ENCODE assay signal across 25 mouse cellular contexts in the genomic region with DNA sequence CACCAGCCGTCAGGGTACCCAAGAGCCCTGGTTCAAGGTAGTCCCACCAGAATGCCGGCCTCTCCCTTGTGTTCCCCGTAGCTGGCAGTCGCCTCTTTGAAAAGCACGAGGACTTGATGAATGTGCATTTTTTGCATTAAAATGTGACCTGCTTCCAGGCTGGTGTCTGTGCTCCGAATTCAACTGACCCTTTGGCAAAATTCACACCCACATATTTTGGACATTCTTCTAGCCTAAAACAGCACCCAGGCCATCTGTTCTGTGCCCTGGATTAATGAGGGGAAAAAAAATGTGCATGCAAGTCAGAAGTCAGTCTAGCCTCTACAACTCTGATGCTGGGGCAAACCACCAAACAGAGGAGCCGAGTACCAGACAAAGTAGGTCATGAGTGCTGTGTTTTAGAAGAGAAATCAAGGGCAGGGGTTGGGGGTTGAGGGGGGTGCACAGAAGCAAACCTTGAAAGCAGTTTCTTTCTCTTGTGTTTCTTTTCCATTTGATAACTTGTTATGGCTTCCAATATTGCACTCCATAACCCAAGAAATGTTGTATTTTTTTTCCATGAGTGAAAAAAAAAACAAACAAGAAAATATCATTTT. TPM values are rescaled to one million over a fixed set of nuclear protein-coding genes. Genes with fewer than 3 reads are reported as not detected.
DNase-seq lines count a peak whose midpoint lies in the region; ATAC-seq and TF ChIP-seq lines count a peak whose summit lies in the region.
"Had no signal": no experiment of that assay in that cellular context is flagged by ENCODE, and none has a peak within 500 bp of the region (broad histone marks: within the 10 kb centered on the region; RNA-seq: fewer than 3 reads in every experiment).

No protein-coding gene starts in this region.

- no peaks in the 10 kb centered on the region for H3K36me3 ChIP-seq in kidney, adult 2 months (ENCODE audit: control insufficient read depth, insufficient read depth, low read length)
- no peaks in the 10 kb centered on the region for H3K36me3 ChIP-seq in kidney, embryonic 14.5 days (ENCODE audit: control insufficient read depth, insufficient read depth, low read length)
- H3K36me3 ChIP-seq in heart, adult 2 months (ENCODE audit: control insufficient read depth, insufficient read depth, low read length): no peaks in the 10 kb centered on the region
- H3K36me3 ChIP-seq: hindbrain, embryonic 15.5 days; lung, embryonic 15.5 days; midbrain, embryonic 10.5 days; neural tube, embryonic 12.5 days had no signal

- ATAC-seq in kidney, embryonic 14.5 days (ENCODE audit: low FRiP score, low TSS enrichment): no peak
- ATAC-seq in frontal cortex, adult (ENCODE audit: low TSS enrichment): no peak
- ATAC-seq: forebrain, embryonic 14.5 days; intestine, postnatal 0 days had no signal

- intact Hi-C loops in heart, adult 2 months (cut with DNase I): no loop called here

- no peaks in the 10 kb centered on the region; the same call in 1 of the 2 replicates for H3K4me1 ChIP-seq in kidney, adult 2 months (ENCODE audit: control insufficient read depth, insufficient read depth, low read length)
- H3K4me1 ChIP-seq in kidney, embryonic 14.5 days (ENCODE audit: control insufficient read depth, insufficient read depth, low read length): no peaks in the 10 kb centered on the region
- H3K4me1 ChIP-seq in heart, adult 2 months (ENCODE audit: control insufficient read depth, insufficient read depth, low read length): no peaks in the 10 kb centered on the region
- H3K4me1 ChIP-seq: hindbrain, embryonic 15.5 days; neural tube, embryonic 12.5 days had no signal

- WGBS in kidney, adult 2 months: 42% methylated on average over 7 of the region's 7 CpGs
- 44% methylated on average over 7 of the region's 7 CpGs for WGBS in kidney, embryonic 14.5 days
- WGBS in heart, adult 2 months: 75% methylated on average over 7 of the region's 7 CpGs

- H3K4me2 ChIP-seq in kidney, embryonic 14.5 days (replicated peaks; ENCODE audit: low read depth, low read length): no peak overlapping the region
- H3K4me2 ChIP-seq: heart, embryonic 11.5 days; hindbrain, embryonic 15.5 days; lung, embryonic 15.5 days; neural tube, embryonic 12.5 days had no signal

- peak; percentile 33 for DNase-seq in kidney, adult 2 months
- peak; percentile 86 for DNase-seq in Muller cell, postnatal 12 days (ENCODE audit: inconsistent ontology term)
- peak; percentile 85 for DNase-seq in cerebellum, adult 11-12 months
- DNase-seq in cerebellum, postnatal 25 days: peak; percentile 68 to 74
- no peak for DNase-seq in lung, postnatal 10 days
- DNase-seq in heart, adult 2 months: no peak
- DNase-seq: adrenal gland, adult 8-10 months; B cell, adult 2 months; gastrocnemius, postnatal 36 days; heart, postnatal 14 days; kidney, postnatal 10 days had no signal

- H3K9me3 ChIP-seq in kidney, embryonic 14.5 days (ENCODE audit: control insufficient read depth, low read length): no peaks in the 10 kb centered on the region
- H3K9me3 ChIP-seq: hindbrain, embryonic 15.5 days; lung, embryonic 15.5 days; midbrain, embryonic 10.5 days; neural tube, embryonic 12.5 days had no signal

- H3K27ac ChIP-seq in kidney, adult 2 months (ENCODE audit: insufficient read depth, low read depth, low read length): no peak overlapping the region
- no peak overlapping the region for H3K27ac ChIP-seq in kidney, embryonic 14.5 days (ENCODE audit: low read depth, low read length)
- H3K27ac ChIP-seq in heart, adult 2 months: no peak overlapping the region
- H3K27ac ChIP-seq: hindbrain, embryonic 15.5 days; layer of hippocampus, adult 2 months; liver, embryonic 14.5 days; lung, embryonic 15.5 days; macrophage; midbrain, embryonic 10.5 days; neural tube, embryonic 12.5 days had no signal

- no peak for TF ChIP-seq CTCF in kidney, adult 2 months (conservative IDR thresholded peaks at IDR 0.05; ENCODE audit: insufficient read depth, insufficient read length, low read depth, low read length)
- TF ChIP-seq CTCF in heart, adult 2 months (IDR thresholded peaks at IDR 0.05): no peak

- no peaks in the 10 kb centered on the region for H3K27me3 ChIP-seq in kidney, adult 2 months (replicated peaks; ENCODE audit: control insufficient read depth, insufficient read depth, low read length)
- H3K27me3 ChIP-seq in kidney, embryonic 14.5 days (ENCODE audit: control insufficient read depth, insufficient read depth, low read length): no peaks in the 10 kb centered on the region
- no peaks in the 10 kb centered on the region for H3K27me3 ChIP-seq in heart, adult 2 months (ENCODE audit: control insufficient read depth, insufficient read depth, low read length)
- H3K27me3 ChIP-seq: lung, embryonic 15.5 days; neural tube, embryonic 12.5 days had no signal

- no peak overlapping the region for H3K9ac ChIP-seq in kidney, embryonic 14.5 days (ENCODE audit: low read depth, low read length)
- H3K9ac ChIP-seq in heart, adult 2 months (ENCODE audit: low read depth, low read length): no peak overlapping the region
- H3K9ac ChIP-seq: hindbrain, embryonic 15.5 days; liver, embryonic 14.5 days; lung, embryonic 15.5 days; neural tube, embryonic 12.5 days had no signal

- no peak for TF ChIP-seq POLR2A in kidney, adult 2 months (IDR thresholded peaks at IDR 0.05; ENCODE audit: low read depth, low read length)
- no peak for TF ChIP-seq POLR2A in heart, adult 2 months (IDR thresholded peaks at IDR 0.05; ENCODE audit: insufficient read depth, low read depth, low read length)

- no peak overlapping the region for H3K4me3 ChIP-seq in kidney, adult 2 months (ENCODE audit: insufficient read depth, low read depth, low read length)
- H3K4me3 ChIP-seq in kidney, embryonic 14.5 days (ENCODE audit: low read length): no peak overlapping the region
- H3K4me3 ChIP-seq in heart, adult 2 months: no peak overlapping the region
- H3K4me3 ChIP-seq: hindbrain, embryonic 15.5 days; layer of hippocampus, adult 2 months; lung, embryonic 15.5 days; midbrain, embryonic 10.5 days; neural tube, embryonic 12.5 days had no signal

- TF ChIP-seq EP300 in heart, adult 2 months (IDR thresholded peaks at IDR 0.05; ENCODE audit: insufficient read depth, low read depth, low read length): no peak

- no peaks in the 10 kb centered on the region for H3K79me2 ChIP-seq in heart, adult 2 months (replicated peaks; ENCODE audit: control insufficient read depth, insufficient read depth, low read length)

RNA-seq across cellular contexts. Expression of gene Usp44, which starts 20.7 kb away (rescaled TPM):
- polyA plus RNA-seq in kidney, adult 2 months (2012; rRNA removed): 0.03 TPM in 1 of 2 replicates, not detected in the other
- polyA plus RNA-seq in kidney, embryonic 14.5 days (2014; fragmentation: Nextera tagmentation; extraction: Ambion mirVana): 1.1 and 1.4 TPM in 2 replicates
- total RNA-seq in heart, adult 2 months (2021): not detected
- polyA plus RNA-seq in heart, adult 2 months (2012; rRNA removed): not detected in 2 replicates
- total RNA-seq: adrenal gland, adult 8-10 months; layer of hippocampus, adult 2 months; left cerebral cortex, postnatal 25 days; monocyte, adult 5-6 weeks had no signal
- polyA plus RNA-seq: macrophage had no signal

Comparison
In these comparisons a context has a peak if more than half of its experiments do, and no peak if none do; other contexts are left out.
1. DNase-seq: peak in kidney, adult 2 months (single experiment), Muller cell, postnatal 12 days (single experiment), cerebellum, adult 11-12 months (single experiment) and cerebellum, postnatal 25 days (2 of 2); none in lung, postnatal 10 days (single experiment) and heart, adult 2 months (0 of 2).